ENCODE assay signal across 7 mouse cellular contexts in the genomic region with DNA sequence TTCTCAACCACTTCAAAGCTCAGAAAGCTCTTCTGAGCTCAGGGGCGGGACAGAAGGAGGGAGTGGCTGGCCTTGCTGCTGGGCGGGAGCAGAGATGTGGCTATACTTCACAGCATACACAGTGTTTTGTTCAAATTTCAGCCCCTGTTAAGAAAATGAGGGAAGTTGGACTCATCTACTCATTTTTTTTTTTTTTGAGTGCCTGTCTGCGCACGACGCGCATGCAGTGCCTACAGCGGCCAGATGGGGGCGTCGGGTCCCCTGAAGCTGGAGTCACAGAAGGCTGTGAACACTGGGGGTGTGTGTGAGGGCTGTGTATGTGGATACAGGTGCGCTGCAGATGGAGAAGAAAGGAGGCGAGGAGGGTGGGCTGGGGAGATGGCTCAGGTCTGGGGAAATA. TPM values are rescaled to one million over a fixed set of nuclear protein-coding genes. Genes with fewer than 3 reads are reported as not detected.
A peak's percentile ranks its signal among the peaks of the same experiment; 100 is the strongest.
DNase-seq lines count a peak whose midpoint lies in the region; ATAC-seq and TF ChIP-seq lines count a peak whose summit lies in the region.

No protein-coding gene starts in this region.

- no peak overlapping the region for H3K9ac ChIP-seq in intestine, postnatal 0 days (ENCODE audit: low read depth, low read length)
- peak overlapping the region; percentile 8 for H3K9ac ChIP-seq in midbrain, embryonic 12.5 days (replicated peaks)

- H3K9me3 ChIP-seq in intestine, postnatal 0 days (ENCODE audit: control insufficient read depth) = no peaks in the 10 kb centered on the region
- 0 out of 2 replicates have a peak, but pooled peaks cover 4% of the 10 kb centered on the region for H3K9me3 ChIP-seq in limb, embryonic 10.5 days (replicated peaks)
- 0 out of 2 replicates have a peak, but pooled peaks cover 4% of the 10 kb centered on the region for H3K9me3 ChIP-seq in midbrain, embryonic 12.5 days

- peak; percentile 32 for ATAC-seq in granulocyte monocyte progenitor cell, adult 5-6 weeks (replicated peaks; ENCODE audit: poor library complexity, severe bottlenecking)
- no peak for ATAC-seq in intestine, postnatal 0 days
- no peak for ATAC-seq in midbrain, embryonic 12.5 days (ENCODE audit: low FRiP score, low read depth)

- H3K27me3 ChIP-seq in intestine, postnatal 0 days (replicated peaks; ENCODE audit: control insufficient read depth, insufficient read depth, low read length) = no peaks in the 10 kb centered on the region
- H3K27me3 ChIP-seq in limb, embryonic 10.5 days (ENCODE audit: low read depth, poor library complexity, severe bottlenecking) = no peaks in the 10 kb centered on the region
- H3K27me3 ChIP-seq in midbrain, embryonic 12.5 days = peaks cover 48% of the 10 kb centered on the region
- no peaks in the 10 kb centered on the region for H3K27me3 ChIP-seq in small intestine, adult 2 months (ENCODE audit: control insufficient read depth, insufficient read depth, low read length)

- no peak for TF ChIP-seq POLR2A in small intestine, adult 2 months (IDR thresholded peaks at IDR 0.05; ENCODE audit: low read depth, low read length)

- peak overlapping the region; percentile 88 for H3K4me2 ChIP-seq in intestine, postnatal 0 days (replicated peaks; ENCODE audit: low read depth)
- H3K4me2 ChIP-seq in midbrain, embryonic 12.5 days (replicated peaks) = peak overlapping the region; percentile 7; the same call in 1 of the 2 replicates

- WGBS in intestine, postnatal 0 days = 2% methylated on average over 11 of the region's 11 CpGs
- 6% methylated on average over 11 of the region's 11 CpGs for WGBS in limb, embryonic 10.5 days
- 6% methylated on average over 11 of the region's 11 CpGs for WGBS in midbrain, embryonic 12.5 days
- 0% methylated on average over 11 of the region's 11 CpGs for WGBS in small intestine, adult 2 months

- peak overlapping the region; percentile 96 for H3K27ac ChIP-seq in intestine, postnatal 0 days (ENCODE audit: low read depth, low read length)
- H3K27ac ChIP-seq in limb, embryonic 10.5 days = peak overlapping the region; percentile 93
- H3K27ac ChIP-seq in midbrain, embryonic 12.5 days (replicated peaks) = no peak overlapping the region
- H3K27ac ChIP-seq in small intestine, adult 2 months (ENCODE audit: insufficient read depth, low read depth, low read length) = peak overlapping the region; percentile 91

- peak; percentile 95 for TF ChIP-seq CTCF in intestine, postnatal 0 days (IDR thresholded peaks at IDR 0.05; ENCODE audit: low read depth)
- TF ChIP-seq CTCF in small intestine, adult 2 months (IDR thresholded peaks at IDR 0.05; ENCODE audit: extremely low read depth, insufficient read length, insufficient replicate concordance, low read depth, low read length) = peak; percentile 91

- H3K4me3 ChIP-seq in intestine, postnatal 0 days (ENCODE audit: low read depth, low read length) = no peak overlapping the region
- H3K4me3 ChIP-seq in limb, embryonic 10.5 days = peak overlapping the region; percentile 65
- peak overlapping the region; percentile 1; the same call in 1 of the 2 replicates for H3K4me3 ChIP-seq in midbrain, embryonic 12.5 days
- H3K4me3 ChIP-seq in small intestine, adult 2 months (ENCODE audit: low read depth, low read length) = 0 out of 2 replicates have a peak overlapping the region, but pooled peaks have one; percentile 4

- peak; percentile 86 to 93 for DNase-seq in adrenal gland, adult (ENCODE audit: inconsistent age in 2 of 2, low spot score in 1 of 2)
- peak; percentile 88 for DNase-seq in embryo, embryonic 10 days (ENCODE audit: low spot score)
- peak; percentile 92 for DNase-seq in limb, embryonic 10.5 days (ENCODE audit: low spot score)

- H3K4me1 ChIP-seq in intestine, postnatal 0 days (replicated peaks; ENCODE audit: control insufficient read depth, insufficient read depth, low read length) = 0 out of 2 replicates have a peak, but pooled peaks cover 5% of the 10 kb centered on the region
- peaks cover 71% of the 10 kb centered on the region for H3K4me1 ChIP-seq in limb, embryonic 10.5 days
- H3K4me1 ChIP-seq in midbrain, embryonic 12.5 days = peaks cover 41% of the 10 kb centered on the region
- H3K4me1 ChIP-seq in small intestine, adult 2 months (ENCODE audit: control insufficient read depth, insufficient read depth, insufficient read length, low read length) = peaks cover 27% of the 10 kb centered on the region

- H3K36me3 ChIP-seq in intestine, postnatal 0 days (ENCODE audit: control insufficient read depth, insufficient read depth) = peaks cover 4% of the 10 kb centered on the region
- H3K36me3 ChIP-seq in limb, embryonic 10.5 days = peaks cover 18% of the 10 kb centered on the region
- no peaks in the 10 kb centered on the region for H3K36me3 ChIP-seq in midbrain, embryonic 12.5 days
- H3K36me3 ChIP-seq in small intestine, adult 2 months (ENCODE audit: control insufficient read depth, insufficient read depth, low read length) = no peaks in the 10 kb centered on the region

RNA-seq across cellular contexts. Expression of a gene that starts 1.4 kb away (rescaled TPM):
- 50.6 and 57.5 TPM in 2 replicates for total RNA-seq in granulocyte monocyte progenitor cell, adult 5-6 weeks (2014; fragmentation: Nextera tagmentation)
- 72.7 and 89.8 TPM in 2 replicates for total RNA-seq in granulocyte monocyte progenitor cell, adult 5-6 weeks (2017)
- 109 and 117 TPM in 2 replicates for polyA plus RNA-seq in intestine, postnatal 0 days (2015; fragmentation: Nextera tagmentation; extraction: Ambion mirVana)
- 261 and 301 TPM in 2 replicates for polyA plus RNA-seq in limb, embryonic 10.5 days (2016; fragmentation: Nextera tagmentation; extraction: Ambion mirVana)
- polyA plus RNA-seq in midbrain, embryonic 12.5 days (2016; fragmentation: Nextera tagmentation; extraction: Ambion mirVana) = 109 and 168 TPM in 2 replicates
- 49.9 and 72.8 TPM in 2 replicates for polyA plus RNA-seq in small intestine, adult 2 months (2012; rRNA removed)

RNA-seq across cellular contexts. Expression of a gene that starts 2.8 kb away (rescaled TPM):
- 38.2 and 63.0 TPM in 2 replicates for total RNA-seq in granulocyte monocyte progenitor cell, adult 5-6 weeks (2014; fragmentation: Nextera tagmentation)
- total RNA-seq in granulocyte monocyte progenitor cell, adult 5-6 weeks (2017) = 43.2 and 54.7 TPM in 2 replicates
- polyA plus RNA-seq in intestine, postnatal 0 days (2015; fragmentation: Nextera tagmentation; extraction: Ambion mirVana) = 24.7 and 25.3 TPM in 2 replicates
- 14.9 and 16.4 TPM in 2 replicates for polyA plus RNA-seq in limb, embryonic 10.5 days (2016; fragmentation: Nextera tagmentation; extraction: Ambion mirVana)
- 19.3 and 20.9 TPM in 2 replicates for polyA plus RNA-seq in midbrain, embryonic 12.5 days (2016; fragmentation: Nextera tagmentation; extraction: Ambion mirVana)
- 225 and 441 TPM in 2 replicates for polyA plus RNA-seq in small intestine, adult 2 months (2012; rRNA removed)

RNA-seq across cellular contexts. Expression of a gene that starts 9.3 kb away (rescaled TPM):
- 23.0 and 28.8 TPM in 2 replicates for total RNA-seq in granulocyte monocyte progenitor cell, adult 5-6 weeks (2014; fragmentation: Nextera tagmentation)
- total RNA-seq in granulocyte monocyte progenitor cell, adult 5-6 weeks (2017) = 14.7 and 16.0 TPM in 2 replicates
- 2.2 and 2.5 TPM in 2 replicates for polyA plus RNA-seq in intestine, postnatal 0 days (2015; fragmentation: Nextera tagmentation; extraction: Ambion mirVana)
- 2.0 and 2.3 TPM in 2 replicates for polyA plus RNA-seq in limb, embryonic 10.5 days (2016; fragmentation: Nextera tagmentation; extraction: Ambion mirVana)
- 7.6 and 8.5 TPM in 2 replicates for polyA plus RNA-seq in midbrain, embryonic 12.5 days (2016; fragmentation: Nextera tagmentation; extraction: Ambion mirVana)
- 18.1 and 33.4 TPM in 2 replicates for polyA plus RNA-seq in small intestine, adult 2 months (2012; rRNA removed)

RNA-seq across cellular contexts. Expression of a gene that starts 16.4 kb away (rescaled TPM):
- not detected in 2 replicates for total RNA-seq in granulocyte monocyte progenitor cell, adult 5-6 weeks (2014; fragmentation: Nextera tagmentation)
- total RNA-seq in granulocyte monocyte progenitor cell, adult 5-6 weeks (2017) = not detected in 2 replicates
- 0.08 and 0.17 TPM in 2 replicates for polyA plus RNA-seq in intestine, postnatal 0 days (2015; fragmentation: Nextera tagmentation; extraction: Ambion mirVana)
- polyA plus RNA-seq in limb, embryonic 10.5 days (2016; fragmentation: Nextera tagmentation; extraction: Ambion mirVana) = 0.28 and 0.40 TPM in 2 replicates
- 0.39 and 0.54 TPM in 2 replicates for polyA plus RNA-seq in midbrain, embryonic 12.5 days (2016; fragmentation: Nextera tagmentation; extraction: Ambion mirVana)
- not detected in 2 replicates for polyA plus RNA-seq in small intestine, adult 2 months (2012; rRNA removed)

RNA-seq across cellular contexts. Expression of a gene that starts 27.0 kb away (rescaled TPM):
- 48.4 and 49.8 TPM in 2 replicates for total RNA-seq in granulocyte monocyte progenitor cell, adult 5-6 weeks (2014; fragmentation: Nextera tagmentation)
- 24.6 and 28.2 TPM in 2 replicates for total RNA-seq in granulocyte monocyte progenitor cell, adult 5-6 weeks (2017)
- 41.9 and 44.0 TPM in 2 replicates for polyA plus RNA-seq in intestine, postnatal 0 days (2015; fragmentation: Nextera tagmentation; extraction: Ambion mirVana)
- polyA plus RNA-seq in limb, embryonic 10.5 days (2016; fragmentation: Nextera tagmentation; extraction: Ambion mirVana) = 174 and 201 TPM in 2 replicates
- 90.4 and 97.0 TPM in 2 replicates for polyA plus RNA-seq in midbrain, embryonic 12.5 days (2016; fragmentation: Nextera tagmentation; extraction: Ambion mirVana)
- polyA plus RNA-seq in small intestine, adult 2 months (2012; rRNA removed) = 34.8 and 44.6 TPM in 2 replicates
